Mouse (Mus musculus) megakaryocyte, adult 5-6 weeks (primary cell): Measurements from ENCODE around the gene Fam189b. TPM values are rescaled to one million over a fixed set of nuclear protein-coding genes. Genes with fewer than 3 reads are reported as not detected.
A peak's percentile ranks its signal among the peaks of the same experiment; 100 is the strongest.

Experiments
- ATAC-seq: 2 replicates; pipeline ENCODE4 v1.8.0; 2016; ENCODE audit warnings: mild to moderate bottlenecking, inconsistent platforms; ENCODE audit not compliant: poor library complexity, severe bottlenecking
- total RNA-seq, 2 experiments: library from RNA; stranded (forward) in 1 of 2; stranded (reverse) in 1 of 2; fragments of 153-499, 151-499 nt in 1 of 2; fragments of 221-1000, 200-1000 nt in 1 of 2; gene quantifications; 2 replicates each; pipeline versions ENCODE4 v1.2.3 to v1.2.4; 2015 to 2017

Gene Fam189b
- total RNA-seq, 2 experiments from 2014 or later = 3.3 to 13.5 TPM

GRCm38 (mm10) chr3:89165268-89165870 lies 17.6 kb upstream of the Fam189b start:
- no peak for ATAC-seq

- no peak for ATAC-seq
Measured at GRCm38 (mm10) chr3:89166945-89167344, 16.0 kb upstream of the Fam189b start.

- ATAC-seq = no peak
Measured at GRCm38 (mm10) chr3:89174844-89175243, 8.1 kb upstream of the Fam189b start.

GRCm38 (mm10) chr3:89175544-89175943 lies 7.4 kb upstream of the Fam189b start:
- no peak for ATAC-seq

- no peak for ATAC-seq
Measured at GRCm38 (mm10) chr3:89176421-89176820, 6.5 kb upstream of the Fam189b start.

GRCm38 (mm10) chr3:89177242-89178106 lies 5.5 kb upstream of the Fam189b start, which contains the start of gene Scamp3:
TSS of gene Scamp3 (plus strand) at chr3:89177473.
- peak; percentile 95 for ATAC-seq

GRCm38 (mm10) chr3:89178107-89178385 lies 4.9 kb upstream of the Fam189b start:
- no peak for ATAC-seq

- no peak for ATAC-seq
Measured at GRCm38 (mm10) chr3:89179056-89179455, 3.9 kb upstream of the Fam189b start.

- no peak for ATAC-seq
Measured at GRCm38 (mm10) chr3:89181749-89182500, 1.0 kb upstream of the Fam189b start.

- ATAC-seq = peak; percentile 26
Measured at GRCm38 (mm10) chr3:89182531-89183057, 349 bp upstream of the Fam189b start.

- no peak for ATAC-seq
Measured at GRCm38 (mm10) chr3:89183959-89184315, 994 bp downstream of the Fam189b start.

GRCm38 (mm10) chr3:89187197-89187596 lies 4.3 kb downstream of the Fam189b start:
- ATAC-seq = no peak

GRCm38 (mm10) chr3:89187690-89188477 lies 4.9 kb downstream of the Fam189b start:
- ATAC-seq = peak; percentile 28; the same call in 1 of the 2 replicates

- ATAC-seq = 0 out of 2 replicates have a peak, but pooled peaks have one; percentile 14
Measured at GRCm38 (mm10) chr3:89188478-89188875, 5.5 kb downstream of the Fam189b start.

- peak; percentile 55; the same call in 1 of the 2 replicates for ATAC-seq
Measured at GRCm38 (mm10) chr3:89190436-89190835, 7.5 kb downstream of the Fam189b start.

GRCm38 (mm10) chr3:89193351-89193750 lies 10.4 kb downstream of the Fam189b start:
- no peak for ATAC-seq

GRCm38 (mm10) chr3:89193853-89194252 lies 10.9 kb downstream of the Fam189b start:
- ATAC-seq = no peak

- peak; percentile 99 for ATAC-seq
Measured at GRCm38 (mm10) chr3:89195979-89196877, 13.3 kb downstream of the Fam189b start.

- ATAC-seq = no peak
Measured at GRCm38 (mm10) chr3:89199839-89200238, 16.9 kb downstream of the Fam189b start.
